Mouse (Mus musculus) spleen, adult 2 months (tissue): Measurements from ENCODE around the gene Gm49601. TPM values are rescaled to one million over a fixed set of nuclear protein-coding genes. Genes with fewer than 3 reads are reported as not detected.
A peak's percentile ranks its signal among the peaks of the same experiment; 100 is the strongest.

Experiments used
- DNase-seq, 2 experiments: peaks; one replicate each; pipeline versions ENCODE4 v3.0.0 to v3.0.0-alpha.2; 2012 to 2021; ENCODE audit warnings: low spot score in 2 of 2, low read depth in 1 of 2
- H3K27ac ChIP-seq: fragments of 200-500 bp; 2 replicates; pipeline ENCODE4 v1.5.1; 2012; ENCODE audit warnings: low read length, inconsistent platforms; ENCODE audit not compliant: insufficient read depth
- H3K27me3 ChIP-seq: fragments of 200-500 bp; 2 replicates; pipeline ENCODE4 v1.6.1; 2012; ENCODE audit warnings: mild to moderate bottlenecking, moderate library complexity, low read length, inconsistent platforms; ENCODE audit not compliant: control insufficient read depth, insufficient read depth
- H3K36me3 ChIP-seq: fragments of 200-500 bp; 2 replicates; pipeline ENCODE4 v1.6.1; 2012; ENCODE audit warnings: mild to moderate bottlenecking, low read length, inconsistent platforms; ENCODE audit not compliant: control insufficient read depth, insufficient read depth
- H3K4me1 ChIP-seq: fragments of 200-500 bp; 2 replicates; pipeline ENCODE4 v1.6.1; 2011; ENCODE audit warnings: inconsistent platforms; ENCODE audit not compliant: control insufficient read depth, insufficient read depth, insufficient read length
- H3K4me3 ChIP-seq: fragments of 200-500 bp; 2 replicates; pipeline ENCODE4 v1.5.1; 2011; ENCODE audit warnings: mild to moderate bottlenecking, inconsistent platforms; ENCODE audit not compliant: insufficient read depth, insufficient read length; ENCODE audit errors: extremely low read depth
- CTCF ChIP-seq: fragments of 200-500 bp; IDR thresholded peaks from 2 replicates; pipeline ENCODE4 v1.5.1; 2011; ENCODE audit warnings: mild to moderate bottlenecking, inconsistent platforms; ENCODE audit not compliant: insufficient read depth, insufficient read length, insufficient replicate concordance; ENCODE audit errors: extremely low read depth
- POLR2A ChIP-seq: fragments of 200-500 bp; IDR thresholded peaks from 2 replicates; pipeline ENCODE4 v1.6.1; 2011; ENCODE audit warnings: low read depth, low read length, inconsistent platforms
- WGBS: fragments of 180-500 bp; shearing (Covaris S2); methylation state at CpG from one replicate; pipeline ENCODE4 v1.1.7; 2018; 5-methylcytosine and 5-hydroxymethylcytosine counted together
- polyA plus RNA-seq: library from polyadenylated mRNA; depleted of rRNA; stranded (reverse); fragments of >200 nt; gene quantifications from 2 replicates; pipeline ENCODE4 v1.2.3, GENCODE M21; 2012

Gm49601 gene
- polyA plus RNA-seq, 1 experiment = 0.71 TPM

DNA sequence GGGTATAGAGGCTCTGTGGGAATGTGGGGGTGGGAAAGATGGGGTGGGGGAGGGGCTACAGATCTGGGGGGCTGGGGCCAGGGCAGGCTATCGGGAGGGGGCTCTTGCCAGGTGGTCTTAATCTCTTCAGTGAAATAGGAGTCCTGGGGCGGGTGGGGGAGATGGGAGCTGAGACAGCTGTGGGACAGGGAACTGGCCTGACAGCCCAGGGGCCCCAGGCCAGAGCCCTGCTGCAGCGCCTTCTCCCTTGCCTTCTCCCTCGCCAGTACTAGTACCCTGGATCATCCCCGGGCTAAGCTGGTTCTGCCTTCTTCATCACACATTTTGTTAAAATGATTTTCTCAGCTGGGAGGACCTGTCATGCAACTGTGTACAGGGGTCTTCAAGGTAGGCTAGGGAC lies 30.0 kb downstream of the Gm49601 start:
- Histone ChIP-seq H3K4me3 (no peak overlapping the region), H3K4me1 (no peaks in the 10 kb centered on the region), H3K36me3 (no peaks in the 10 kb centered on the region), H3K27me3 (peaks cover 10% of the 10 kb centered on the region), H3K27ac (no peak overlapping the region)
- WGBS = 86% methylated on average over 5 of the region's 5 CpGs
- no peak for DNase-seq
- TF ChIP-seq POLR2A (no peak), CTCF (no peak)

- H3K4me3 ChIP-seq = no peak overlapping the region
- H3K27ac ChIP-seq = no peak overlapping the region
- DNase-seq = no peak
- TF ChIP-seq CTCF (no peak), POLR2A (no peak)
- H3K27me3 ChIP-seq = peaks cover 12% of the 10 kb centered on the region
- no peaks in the 10 kb centered on the region for H3K36me3 ChIP-seq
- WGBS = 78% methylated on average over 2 of the region's 2 CpGs
- peaks cover 2% of the 10 kb centered on the region; the same call in 1 of the 2 replicates for H3K4me1 ChIP-seq
Measured at GRCm38 (mm10) chr16:18593930-18594329, 32.3 kb downstream of the Gm49601 start.

- no peaks in the 10 kb centered on the region for H3K36me3 ChIP-seq
- H3K4me1 ChIP-seq = peaks cover 3% of the 10 kb centered on the region; the same call in 1 of the 2 replicates
- H3K27ac ChIP-seq = no peak overlapping the region
- no peak for DNase-seq
- H3K4me3 ChIP-seq = no peak overlapping the region
- 13% methylated on average over 59 of the region's 59 CpGs for WGBS
- H3K27me3 ChIP-seq = peaks cover 27% of the 10 kb centered on the region
- TF ChIP-seq POLR2A (no peak), CTCF (no peak)
Measured at GRCm38 (mm10) chr16:18591047-18592018, 34.9 kb downstream of the Gm49601 start.

DNA sequence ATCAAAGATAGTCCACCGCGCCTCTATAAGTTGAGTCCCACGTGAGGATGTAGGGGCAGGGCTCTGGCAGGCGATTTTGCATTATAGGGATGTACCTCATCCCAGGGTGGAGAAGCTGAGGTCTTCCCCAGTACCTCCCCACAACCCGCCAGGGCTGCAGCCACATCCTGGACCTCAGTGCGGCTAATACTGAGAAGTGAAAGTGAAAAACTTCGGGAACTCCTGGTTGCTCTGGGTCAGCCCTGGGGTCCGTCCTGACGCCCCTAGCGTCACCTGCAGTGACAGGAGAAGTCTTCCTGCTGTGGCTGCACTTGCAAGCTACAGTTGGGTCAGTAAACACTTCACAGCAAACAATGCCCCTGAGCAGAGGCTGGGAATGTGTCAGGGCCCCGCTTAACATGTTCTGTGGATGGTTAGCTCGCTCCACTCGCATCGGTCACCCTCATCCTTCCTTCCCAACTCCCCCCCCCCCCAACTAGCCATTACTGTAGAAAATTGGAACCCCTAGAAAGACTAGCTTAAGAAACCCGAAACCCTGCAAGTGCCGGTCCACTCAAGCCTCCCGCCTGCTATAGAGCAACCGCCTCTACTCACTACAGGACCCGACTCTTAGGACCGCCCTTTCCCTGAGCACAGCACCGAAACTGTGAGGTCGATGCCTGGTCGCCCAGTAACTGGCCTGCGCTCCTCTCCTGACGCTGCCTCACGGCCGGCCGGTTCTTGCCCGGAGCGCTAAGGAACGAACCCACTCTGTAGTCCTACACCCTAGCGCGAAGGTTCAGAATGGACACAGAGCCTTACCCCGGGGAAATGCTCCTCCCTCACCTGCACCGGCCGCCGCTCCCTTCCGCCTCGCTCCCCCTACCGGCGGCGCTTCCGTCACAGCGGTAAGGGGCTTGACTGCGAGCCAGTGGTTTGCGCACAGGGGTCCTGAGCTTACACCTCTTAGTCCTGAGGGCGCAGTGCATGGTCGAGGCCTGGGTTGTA lies 36.1 kb downstream of the Gm49601 start, which contains the start of gene Tbx1:
Gene Tbx1 (minus strand): TSS at position 868 of the 987 bp plus-strand sequence.
- H3K4me1 ChIP-seq = peaks cover 5% of the 10 kb centered on the region; the same call in 1 of the 2 replicates
- H3K36me3 ChIP-seq = no peaks in the 10 kb centered on the region
- peak in 1 of 2 experiments; percentile 34 for DNase-seq
- WGBS = 4% methylated on average over 48 of the region's 48 CpGs
- H3K4me3 ChIP-seq = peak within 1 kb of the TSS; percentile 53
- H3K27me3 ChIP-seq = peaks cover 30% of the 10 kb centered on the region
- H3K27ac ChIP-seq = no peak within 1 kb of the TSS
- TF ChIP-seq POLR2A (no peak), CTCF (peak; percentile 44; the same call in 1 of the 2 replicates)

DNA sequence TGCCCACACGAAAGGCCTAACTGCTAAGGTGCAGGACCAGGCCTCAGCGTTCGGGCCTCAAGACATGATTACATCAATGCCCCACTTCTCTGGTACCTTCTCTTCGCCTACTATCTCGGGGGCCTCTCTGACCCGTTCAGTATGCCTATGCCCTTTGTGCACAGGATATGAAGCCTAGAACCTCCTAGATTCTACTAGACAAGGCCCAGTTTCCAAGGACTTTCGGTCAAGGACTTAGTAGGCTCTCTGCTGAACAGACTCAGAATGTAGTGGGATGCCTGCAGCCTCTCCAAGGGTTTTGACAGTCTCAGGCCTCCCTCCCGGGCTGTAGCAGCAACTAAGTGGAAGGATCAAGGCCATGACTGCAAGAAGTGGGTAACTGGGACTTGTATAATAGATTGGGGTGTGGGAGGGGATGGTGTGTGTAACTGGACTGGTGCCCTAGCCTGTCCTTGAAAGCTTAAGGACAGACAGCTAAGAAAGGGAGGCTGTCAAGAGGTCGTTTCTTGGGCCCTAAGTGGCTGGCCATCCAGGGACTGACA lies 37.1 kb downstream of the Gm49601 start:
- 61% methylated on average over 9 of the region's 9 CpGs for WGBS
- no peak overlapping the region for H3K4me3 ChIP-seq

GRCm38 (mm10) chr16:18588738-18589055 lies 37.5 kb downstream of the Gm49601 start:
- 31% methylated on average over 31 of the region's 31 CpGs for WGBS
- no peak for TF ChIP-seq POLR2A
- no peak for TF ChIP-seq CTCF
- H3K4me3 ChIP-seq = no peak overlapping the region
- H3K36me3 ChIP-seq = no peaks in the 10 kb centered on the region
- DNase-seq = no peak
- H3K27me3 ChIP-seq = peaks cover 32% of the 10 kb centered on the region
- H3K4me1 ChIP-seq = peaks cover 5% of the 10 kb centered on the region; the same call in 1 of the 2 replicates
- no peak overlapping the region for H3K27ac ChIP-seq

More for the DNA sequence above, 37.1 kb downstream of the Gm49601 start:
- Histone ChIP-seq H3K36me3 (no peaks in the 10 kb centered on the region), H3K27me3 (peaks cover 32% of the 10 kb centered on the region), H3K27ac (no peak overlapping the region), H3K4me1 (peaks cover 5% of the 10 kb centered on the region; the same call in 1 of the 2 replicates)
- no peak for TF ChIP-seq POLR2A
- no peak for TF ChIP-seq CTCF
- DNase-seq = no peak
